Mouse (Mus musculus) C2C12 (cell line): ENCODE data around the gene C3ar1.

ENCODE experiments used
- CEBPB ChIP-seq: IDR thresholded peaks from one replicate; pipeline ENCODE4 v1.6.1; 2011; ENCODE audit warnings: low read depth, mild to moderate bottlenecking, control low read depth, moderate library complexity
- CTCF ChIP-seq: IDR thresholded peaks from one replicate; pipeline ENCODE4 v1.5.1; 2011; ENCODE audit not compliant: control insufficient read depth, insufficient read depth, insufficient read length
- MAX ChIP-seq: IDR thresholded peaks from one replicate; pipeline ENCODE4 v1.6.1; 2011; ENCODE audit warnings: mild to moderate bottlenecking, control low read depth
- MYOD1 ChIP-seq: IDR thresholded peaks from one replicate; pipeline ENCODE4 v1.6.1; 2011; ENCODE audit warnings: low read depth; ENCODE audit not compliant: control insufficient read depth, insufficient read length
- MYOG ChIP-seq: IDR thresholded peaks from one replicate; pipeline ENCODE4 v1.6.1; 2011; ENCODE audit not compliant: control insufficient read depth, insufficient read length; ENCODE audit errors: extremely low read depth
- USF1 ChIP-seq: IDR thresholded peaks from one replicate; pipeline ENCODE4 v1.6.1; 2011; ENCODE audit warnings: low read depth, mild to moderate bottlenecking, control low read depth, moderate library complexity

DNA sequence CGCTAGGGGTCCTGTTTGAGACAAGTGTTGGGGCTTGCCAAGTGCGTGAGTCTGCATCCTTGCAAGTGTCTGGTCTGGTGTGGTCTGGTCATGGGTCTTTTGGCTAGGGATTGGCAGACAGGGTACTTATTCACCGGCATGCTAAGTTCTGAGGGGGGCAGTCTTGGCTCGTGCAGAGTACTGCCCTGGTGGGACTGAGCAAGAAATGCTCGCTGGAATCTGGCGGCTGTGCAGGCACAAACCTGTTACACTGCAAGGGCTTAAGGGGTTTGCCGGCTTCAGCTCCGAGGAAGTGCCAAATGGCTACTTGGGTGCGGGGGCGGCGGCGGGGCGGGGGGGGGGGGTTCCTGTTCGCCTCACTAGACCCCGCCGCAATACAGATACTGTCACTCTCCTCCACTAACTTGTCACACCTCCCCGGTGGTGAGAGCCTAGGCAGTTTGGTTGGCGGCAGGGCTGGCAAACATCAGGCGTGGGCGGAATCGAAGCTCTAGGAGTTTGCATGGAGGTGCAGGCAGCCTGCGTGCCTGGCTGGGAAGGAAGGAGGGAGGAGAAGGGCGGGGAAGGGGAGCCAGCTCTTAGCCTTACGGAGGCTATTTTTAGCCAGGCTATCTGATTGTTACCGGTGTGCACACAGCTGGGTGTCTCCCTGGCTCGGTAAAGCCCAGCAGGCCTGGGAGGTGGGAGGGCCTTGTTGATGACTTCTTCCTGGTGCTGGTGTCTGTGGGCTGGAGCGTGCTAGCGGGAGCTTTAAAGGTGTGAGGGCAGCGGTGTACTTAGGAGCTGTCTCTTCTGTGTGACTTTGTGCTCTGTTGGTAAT lies 29.8 kb downstream of the C3ar1 start:
- TF ChIP-seq CTCF = no peak
- TF ChIP-seq USF1 = no peak
- TF ChIP-seq MYOG = no peak
- TF ChIP-seq CEBPB = no peak
- no peak for TF ChIP-seq MYOD1
- no peak for TF ChIP-seq MAX
